Mouse (Mus musculus) brain, embryonic 14.5 days (tissue): ENCODE measurements around the gene Ppil2.

Experiments
- CTCF ChIP-seq: fragments of 200-500 bp; IDR thresholded peaks from 2 replicates; pipeline ENCODE4 v1.5.1; 2012; ENCODE audit warnings: inconsistent platforms, mild to moderate bottlenecking, moderate library complexity, borderline replicate concordance; ENCODE audit not compliant: insufficient read depth, insufficient read length; ENCODE audit errors: extremely low read depth
- POLR2A ChIP-seq: fragments of 200-500 bp; IDR thresholded peaks from 2 replicates; pipeline ENCODE4 v1.6.1; 2012; ENCODE audit warnings: mild to moderate bottlenecking, inconsistent platforms, borderline replicate concordance; ENCODE audit not compliant: poor library complexity, insufficient read depth, insufficient read length, severe bottlenecking; ENCODE audit errors: extremely low read depth

DNA sequence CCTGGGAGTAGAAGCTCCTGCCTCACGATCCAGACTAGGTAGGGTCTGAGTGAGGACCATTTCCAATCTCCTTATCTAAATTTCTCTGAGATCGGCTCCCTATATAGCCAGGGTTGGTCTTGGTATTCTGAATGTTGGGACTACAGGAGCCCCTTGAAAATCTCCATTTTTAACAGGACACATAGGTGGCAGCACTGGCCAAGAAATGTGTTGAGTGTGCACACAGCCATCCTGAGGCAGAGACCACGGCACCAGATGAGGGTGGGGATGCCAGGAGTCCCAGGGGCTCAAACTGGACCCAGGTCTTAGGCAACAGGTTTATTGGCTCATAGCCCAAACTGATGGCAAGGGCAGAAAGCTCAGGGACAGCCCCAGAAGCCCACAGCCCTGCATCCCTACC, 22.7 kb downstream of the Ppil2 start:
- TF ChIP-seq POLR2A: no peak
- peak; percentile 13; the same call in 1 of the 2 replicates for TF ChIP-seq CTCF
